Comparison of ENCODE assay signal across 9 mouse cellular contexts in genomic region chr5:122302810-122303745, GRCm38 (mm10). TPM values are rescaled to one million over a fixed set of nuclear protein-coding genes. Genes with fewer than 3 reads are reported as not detected.
DNase-seq lines count a peak whose midpoint lies in the region; ATAC-seq and TF ChIP-seq lines count a peak whose summit lies in the region.
"Had no signal": no experiment of that assay in that cellular context is flagged by ENCODE, and none has a peak within 500 bp of the region (broad histone marks: within the 10 kb centered on the region; RNA-seq: fewer than 3 reads in every experiment).

No protein-coding gene starts in this region.

- H3K4me1 ChIP-seq in forebrain, postnatal 0 days (ENCODE audit: insufficient read depth) = no peaks in the 10 kb centered on the region
- peaks cover 17% of the 10 kb centered on the region for H3K4me1 ChIP-seq in forebrain, embryonic 10.5 days
- H3K4me1 ChIP-seq in lung, postnatal 0 days (ENCODE audit: insufficient read depth, low read depth, low read length) = peaks cover 17% of the 10 kb centered on the region
- H3K4me1 ChIP-seq in lung, adult 2 months (ENCODE audit: control insufficient read depth, insufficient read depth, low read length) = peaks cover 34% of the 10 kb centered on the region
- H3K4me1 ChIP-seq in limb, embryonic 13.5 days = peaks cover 33% of the 10 kb centered on the region
- peaks cover 35% of the 10 kb centered on the region for H3K4me1 ChIP-seq in stomach, embryonic 16.5 days (ENCODE audit: control insufficient read depth, insufficient read depth, low read length)

- peak; percentile 13; the same call in 1 of the 2 replicates for TF ChIP-seq CTCF in forebrain, postnatal 0 days (IDR thresholded peaks at IDR 0.05; ENCODE audit: low read depth)
- TF ChIP-seq CTCF in lung, postnatal 0 days (IDR thresholded peaks at IDR 0.05) = peak; percentile 61
- no peak for TF ChIP-seq CTCF in lung, adult 2 months (IDR thresholded peaks at IDR 0.05; ENCODE audit: insufficient read depth, low read length)

- no peak overlapping the region for H3K9ac ChIP-seq in forebrain, postnatal 0 days
- H3K9ac ChIP-seq in lung, postnatal 0 days (replicated peaks; ENCODE audit: low read depth) = no peak overlapping the region; the same call in 1 of the 2 replicates
- 0 out of 2 replicates have a peak overlapping the region, but pooled peaks have one; percentile 4 for H3K9ac ChIP-seq in limb, embryonic 13.5 days
- no peak overlapping the region for H3K9ac ChIP-seq in stomach, embryonic 16.5 days (ENCODE audit: low read length)

- no peak overlapping the region for H3K4me3 ChIP-seq in forebrain, postnatal 0 days (ENCODE audit: low read depth, low read length)
- H3K4me3 ChIP-seq in forebrain, embryonic 10.5 days = no peak overlapping the region
- no peak overlapping the region for H3K4me3 ChIP-seq in lung, postnatal 0 days (ENCODE audit: low read depth, low read length)
- H3K4me3 ChIP-seq in lung, adult 2 months (replicated peaks; ENCODE audit: extremely low read depth, low read depth, low read length) = no peak overlapping the region
- H3K4me3 ChIP-seq in limb, embryonic 13.5 days = no peak overlapping the region
- no peak overlapping the region for H3K4me3 ChIP-seq in stomach, embryonic 16.5 days (replicated peaks; ENCODE audit: low read length)

- WGBS in forebrain, postnatal 0 days = 75% methylated on average over 17 of the region's 17 CpGs
- WGBS in forebrain, embryonic 10.5 days = 83% methylated on average over 17 of the region's 17 CpGs
- WGBS in lung, postnatal 0 days = 62% methylated on average over 17 of the region's 17 CpGs
- WGBS in lung, adult 2 months = 61% methylated on average over 17 of the region's 17 CpGs
- WGBS in limb, embryonic 13.5 days = 60% methylated on average over 17 of the region's 17 CpGs
- WGBS in stomach, embryonic 16.5 days = 58% methylated on average over 17 of the region's 17 CpGs

- TF ChIP-seq EP300 in lung, postnatal 0 days (IDR thresholded peaks at IDR 0.05) = no peak

- no peak overlapping the region for H3K4me2 ChIP-seq in forebrain, postnatal 0 days (ENCODE audit: low read depth)
- no peak overlapping the region for H3K4me2 ChIP-seq in lung, postnatal 0 days (replicated peaks; ENCODE audit: low read depth, low read length)
- no peak overlapping the region for H3K4me2 ChIP-seq in limb, embryonic 13.5 days (replicated peaks)
- H3K4me2 ChIP-seq in stomach, embryonic 16.5 days (ENCODE audit: low read depth, low read length) = no peak overlapping the region
- H3K4me2 ChIP-seq: midbrain, embryonic 11.5 days had no signal

- no peak for DNase-seq in forebrain, postnatal 0 days
- DNase-seq in forebrain, embryonic 10.5 days (ENCODE audit: extremely low spot score, low spot score) = no peak
- DNase-seq in lung, postnatal 0 days (ENCODE audit: low spot score) = peak; percentile 71
- DNase-seq in lung, adult 2 months = no peak
- no peak for DNase-seq in urinary bladder, postnatal 10 days (ENCODE audit: low spot score)

- no peaks in the 10 kb centered on the region for H3K27me3 ChIP-seq in forebrain, postnatal 0 days (ENCODE audit: insufficient read depth, low read length)
- H3K27me3 ChIP-seq in forebrain, embryonic 10.5 days (ENCODE audit: poor library complexity, severe bottlenecking) = no peaks in the 10 kb centered on the region
- no peaks in the 10 kb centered on the region for H3K27me3 ChIP-seq in lung, postnatal 0 days (replicated peaks; ENCODE audit: insufficient read depth, low read length)
- no peaks in the 10 kb centered on the region for H3K27me3 ChIP-seq in limb, embryonic 13.5 days
- H3K27me3 ChIP-seq in stomach, embryonic 16.5 days (ENCODE audit: control insufficient read depth, insufficient read depth, low read length) = no peaks in the 10 kb centered on the region

- no peaks in the 10 kb centered on the region for H3K9me3 ChIP-seq in forebrain, postnatal 0 days (ENCODE audit: low read length)
- H3K9me3 ChIP-seq in forebrain, embryonic 10.5 days = no peaks in the 10 kb centered on the region
- no peaks in the 10 kb centered on the region for H3K9me3 ChIP-seq in lung, postnatal 0 days (ENCODE audit: low read length)
- H3K9me3 ChIP-seq in limb, embryonic 13.5 days = no peaks in the 10 kb centered on the region
- H3K9me3 ChIP-seq in stomach, embryonic 16.5 days (replicated peaks; ENCODE audit: control insufficient read depth, low read length) = no peaks in the 10 kb centered on the region

- TF ChIP-seq POLR2A in lung, adult 2 months (IDR thresholded peaks at IDR 0.05; ENCODE audit: borderline replicate concordance, extremely low read depth, low read depth, low read length) = no peak

- no peak for ATAC-seq in forebrain, postnatal 0 days
- peak; percentile 74 for ATAC-seq in lung, postnatal 0 days
- peak; percentile 40; the same call in 1 of the 2 replicates for ATAC-seq in limb, embryonic 13.5 days (ENCODE audit: low FRiP score, low read depth)
- ATAC-seq in stomach, embryonic 16.5 days (ENCODE audit: insufficient read depth, low FRiP score) = peak; percentile 53; the same call in 1 of the 2 replicates
- ATAC-seq in erythroid progenitor cell, adult 5-6 weeks (replicated peaks; ENCODE audit: low FRiP score, poor library complexity, severe bottlenecking) = no peak

- H3K36me3 ChIP-seq in forebrain, postnatal 0 days (ENCODE audit: insufficient read depth) = no peaks in the 10 kb centered on the region
- peaks cover 25% of the 10 kb centered on the region for H3K36me3 ChIP-seq in forebrain, embryonic 10.5 days (replicated peaks)
- H3K36me3 ChIP-seq in lung, postnatal 0 days (ENCODE audit: insufficient read depth, low read length) = no peaks in the 10 kb centered on the region
- peaks cover 2% of the 10 kb centered on the region for H3K36me3 ChIP-seq in limb, embryonic 13.5 days
- H3K36me3 ChIP-seq in stomach, embryonic 16.5 days (ENCODE audit: control insufficient read depth, insufficient read depth, low read length) = no peaks in the 10 kb centered on the region

- H3K27ac ChIP-seq in forebrain, postnatal 0 days (ENCODE audit: low read depth, low read length) = 0 out of 2 replicates have a peak overlapping the region, but pooled peaks have one; percentile 21
- H3K27ac ChIP-seq in forebrain, embryonic 10.5 days = no peak overlapping the region; the same call in 1 of the 2 replicates
- no peak overlapping the region for H3K27ac ChIP-seq in lung, postnatal 0 days (ENCODE audit: low read length)
- peak overlapping the region; percentile 22; the same call in 1 of the 2 replicates for H3K27ac ChIP-seq in limb, embryonic 13.5 days
- H3K27ac ChIP-seq in stomach, embryonic 16.5 days (ENCODE audit: low read length) = peak overlapping the region; percentile 78

RNA-seq across cellular contexts. Expression of gene Pptc7, which starts 18.9 kb away (rescaled TPM):
- total RNA-seq in forebrain, postnatal 0 days (2014; rRNA removed) = 14.8 and 18.3 TPM in 2 replicates
- 4.2 and 6.7 TPM in 2 replicates for polyA plus RNA-seq in forebrain, postnatal 0 days (2015; fragmentation: Nextera tagmentation; extraction: Ambion mirVana)
- polyA plus RNA-seq in forebrain, embryonic 10.5 days (2016; fragmentation: Nextera tagmentation; extraction: Ambion mirVana) = 8.3 and 9.0 TPM in 2 replicates
- polyA plus RNA-seq in lung, postnatal 0 days (2015; fragmentation: Nextera tagmentation; extraction: Ambion mirVana) = 12.2 and 12.7 TPM in 2 replicates
- 30.4 and 35.3 TPM in 2 replicates for polyA plus RNA-seq in lung, adult 2 months (2012; rRNA removed)
- 8.5 and 8.8 TPM in 2 replicates for polyA plus RNA-seq in limb, embryonic 13.5 days (2015; fragmentation: Nextera tagmentation; extraction: Ambion mirVana)
- 8.0 and 8.3 TPM in 2 replicates for polyA plus RNA-seq in stomach, embryonic 16.5 days (2015; fragmentation: Nextera tagmentation; extraction: Ambion mirVana)
- 0.72 and 2.5 TPM in 2 replicates for total RNA-seq in erythroid progenitor cell, adult 5-6 weeks (2015; ENCODE audit: low replicate concordance)
- 5.8 and 6.2 TPM in 2 replicates for total RNA-seq in erythroid progenitor cell, adult 5-6 weeks (2017; ENCODE audit: low replicate concordance)

RNA-seq across cellular contexts. Expression of gene Tctn1, which starts 38.8 kb away (rescaled TPM):
- 20.3 and 31.2 TPM in 2 replicates for total RNA-seq in forebrain, postnatal 0 days (2014; rRNA removed)
- 2.9 and 4.3 TPM in 2 replicates for polyA plus RNA-seq in forebrain, postnatal 0 days (2015; fragmentation: Nextera tagmentation; extraction: Ambion mirVana)
- 5.8 and 6.2 TPM in 2 replicates for polyA plus RNA-seq in forebrain, embryonic 10.5 days (2016; fragmentation: Nextera tagmentation; extraction: Ambion mirVana)
- polyA plus RNA-seq in lung, postnatal 0 days (2015; fragmentation: Nextera tagmentation; extraction: Ambion mirVana) = 4.5 and 5.1 TPM in 2 replicates
- polyA plus RNA-seq in lung, adult 2 months (2012; rRNA removed) = 29.8 and 33.2 TPM in 2 replicates
- 5.7 and 5.8 TPM in 2 replicates for polyA plus RNA-seq in limb, embryonic 13.5 days (2015; fragmentation: Nextera tagmentation; extraction: Ambion mirVana)
- polyA plus RNA-seq in stomach, embryonic 16.5 days (2015; fragmentation: Nextera tagmentation; extraction: Ambion mirVana) = 5.0 and 7.2 TPM in 2 replicates
- total RNA-seq in erythroid progenitor cell, adult 5-6 weeks (2015; ENCODE audit: low replicate concordance) = 16.2 and 19.7 TPM in 2 replicates
- 8.7 and 39.3 TPM in 2 replicates for total RNA-seq in erythroid progenitor cell, adult 5-6 weeks (2017; ENCODE audit: low replicate concordance)

RNA-seq across cellular contexts. Expression of gene Rad9b, which starts 51.0 kb away (rescaled TPM):
- 16.4 and 20.0 TPM in 2 replicates for total RNA-seq in forebrain, postnatal 0 days (2014; rRNA removed)
- polyA plus RNA-seq in forebrain, postnatal 0 days (2015; fragmentation: Nextera tagmentation; extraction: Ambion mirVana) = 14.1 and 14.6 TPM in 2 replicates
- polyA plus RNA-seq in forebrain, embryonic 10.5 days (2016; fragmentation: Nextera tagmentation; extraction: Ambion mirVana) = 10.7 and 11.0 TPM in 2 replicates
- polyA plus RNA-seq in lung, postnatal 0 days (2015; fragmentation: Nextera tagmentation; extraction: Ambion mirVana) = 6.4 and 6.9 TPM in 2 replicates
- polyA plus RNA-seq in lung, adult 2 months (2012; rRNA removed) = 2.6 and 2.9 TPM in 2 replicates
- polyA plus RNA-seq in limb, embryonic 13.5 days (2015; fragmentation: Nextera tagmentation; extraction: Ambion mirVana) = 17.1 TPM in 2 replicates
- 10.7 and 10.8 TPM in 2 replicates for polyA plus RNA-seq in stomach, embryonic 16.5 days (2015; fragmentation: Nextera tagmentation; extraction: Ambion mirVana)
- total RNA-seq in erythroid progenitor cell, adult 5-6 weeks (2015; ENCODE audit: low replicate concordance) = 0.36 TPM in 1 of 2 replicates, not detected in the other
- 0.15 and 4.1 TPM in 2 replicates for total RNA-seq in erythroid progenitor cell, adult 5-6 weeks (2017; ENCODE audit: low replicate concordance)

RNA-seq across cellular contexts. Expression of gene Vps29, which starts 51.1 kb away (rescaled TPM):
- total RNA-seq in forebrain, postnatal 0 days (2014; rRNA removed) = 142 and 157 TPM in 2 replicates
- polyA plus RNA-seq in forebrain, postnatal 0 days (2015; fragmentation: Nextera tagmentation; extraction: Ambion mirVana) = 364 and 391 TPM in 2 replicates
- polyA plus RNA-seq in forebrain, embryonic 10.5 days (2016; fragmentation: Nextera tagmentation; extraction: Ambion mirVana) = 187 and 195 TPM in 2 replicates
- polyA plus RNA-seq in lung, postnatal 0 days (2015; fragmentation: Nextera tagmentation; extraction: Ambion mirVana) = 189 and 193 TPM in 2 replicates
- 29.8 and 58.1 TPM in 2 replicates for polyA plus RNA-seq in lung, adult 2 months (2012; rRNA removed)
- polyA plus RNA-seq in limb, embryonic 13.5 days (2015; fragmentation: Nextera tagmentation; extraction: Ambion mirVana) = 185 and 193 TPM in 2 replicates
- 203 and 220 TPM in 2 replicates for polyA plus RNA-seq in stomach, embryonic 16.5 days (2015; fragmentation: Nextera tagmentation; extraction: Ambion mirVana)
- 40.2 and 62.7 TPM in 2 replicates for total RNA-seq in erythroid progenitor cell, adult 5-6 weeks (2015; ENCODE audit: low replicate concordance)
- total RNA-seq in erythroid progenitor cell, adult 5-6 weeks (2017; ENCODE audit: low replicate concordance) = 15.1 and 32.0 TPM in 2 replicates

Comparison
In these comparisons a context has a peak if more than half of its experiments do, and no peak if none do; other contexts are left out.
1. H3K27ac ChIP-seq: peak in forebrain, postnatal 0 days (single experiment), limb, embryonic 13.5 days (single experiment) and stomach, embryonic 16.5 days (single experiment); none in forebrain, embryonic 10.5 days (single experiment) and lung, postnatal 0 days (single experiment).
2. ATAC-seq: peak in lung, postnatal 0 days (single experiment), limb, embryonic 13.5 days (single experiment) and stomach, embryonic 16.5 days (single experiment); none in forebrain, postnatal 0 days (single experiment) and erythroid progenitor cell, adult 5-6 weeks (single experiment).